Mouse (Mus musculus) stomach, postnatal 0 days (tissue): ENCODE data around the gene Mta2.

Experiments
- CTCF ChIP-seq: IDR thresholded peaks from 2 replicates; pipeline ENCODE4 v1.5.1; 2016; ENCODE audit warnings: antibody characterized with exemption, low read depth, mild to moderate bottlenecking, moderate library complexity
- EP300 ChIP-seq: optimal IDR thresholded peaks from 2 replicates; pipeline ENCODE3; 2016; ENCODE audit warnings: antibody characterized with exemption

GRCm38 (mm10) chr19:8944062-8944461 is 2.4 kb downstream of the Mta2 start:
- TF ChIP-seq CTCF (no peak), EP300 (no peak)
